In genomic region chrX:168122806-168123588, GRCm38 (mm10) we compare ENCODE assay signal across 9 mouse cellular contexts.
DNase-seq lines count a peak whose midpoint lies in the region; ATAC-seq and TF ChIP-seq lines count a peak whose summit lies in the region.
"Had no signal": no experiment of that assay in that cellular context is flagged by ENCODE, and none has a peak within 500 bp of the region (broad histone marks: within the 10 kb centered on the region; RNA-seq: fewer than 3 reads in every experiment).

No protein-coding gene starts in this region.

- no peak overlapping the region for H3K27ac ChIP-seq in heart, postnatal 0 days (ENCODE audit: low read depth)
- peak overlapping the region; percentile 56 for H3K27ac ChIP-seq in hindbrain, postnatal 0 days
- no peak overlapping the region for H3K27ac ChIP-seq in limb, embryonic 15.5 days
- H3K27ac ChIP-seq in stomach, embryonic 15.5 days: no peak overlapping the region

- no peak for TF ChIP-seq EP300 in heart, postnatal 0 days (IDR thresholded peaks at IDR 0.05; ENCODE audit: low read depth)

- H3K4me3 ChIP-seq in heart, postnatal 0 days (ENCODE audit: low read depth, low read length): peak overlapping the region; percentile 29
- peak overlapping the region; percentile 46 for H3K4me3 ChIP-seq in hindbrain, postnatal 0 days (ENCODE audit: low read length)
- peak overlapping the region; percentile 40 for H3K4me3 ChIP-seq in limb, embryonic 15.5 days
- peak overlapping the region; percentile 40 for H3K4me3 ChIP-seq in stomach, embryonic 15.5 days (replicated peaks)

- 17% methylated on average over 31 of the region's 42 CpGs for WGBS in heart, postnatal 0 days
- WGBS in hindbrain, postnatal 0 days: 24% methylated on average over 35 of the region's 42 CpGs
- 13% methylated on average over 38 of the region's 42 CpGs for WGBS in limb, embryonic 15.5 days
- 12% methylated on average over 35 of the region's 42 CpGs for WGBS in stomach, embryonic 15.5 days

- no peaks in the 10 kb centered on the region for H3K9me3 ChIP-seq in heart, postnatal 0 days (replicated peaks; ENCODE audit: control insufficient read depth, low read length)
- H3K9me3 ChIP-seq in hindbrain, postnatal 0 days (ENCODE audit: low read length): no peaks in the 10 kb centered on the region
- no peaks in the 10 kb centered on the region for H3K9me3 ChIP-seq in limb, embryonic 15.5 days
- H3K9me3 ChIP-seq in stomach, embryonic 15.5 days: no peaks in the 10 kb centered on the region
- H3K9me3 ChIP-seq: G1E had no signal

- peaks cover 15% of the 10 kb centered on the region; the same call in 1 of the 2 replicates for H3K27me3 ChIP-seq in heart, postnatal 0 days (ENCODE audit: control insufficient read depth, insufficient read depth, low read length)
- H3K27me3 ChIP-seq in hindbrain, postnatal 0 days (ENCODE audit: insufficient read depth, low read length): no peaks in the 10 kb centered on the region; the same call in 1 of the 2 replicates
- H3K27me3 ChIP-seq in limb, embryonic 15.5 days: peaks cover 43% of the 10 kb centered on the region
- peaks cover 20% of the 10 kb centered on the region; the same call in 1 of the 2 replicates for H3K27me3 ChIP-seq in stomach, embryonic 15.5 days (replicated peaks)

- H3K9ac ChIP-seq in heart, postnatal 0 days (replicated peaks; ENCODE audit: low read depth, low read length): no peak overlapping the region
- H3K9ac ChIP-seq in hindbrain, postnatal 0 days (replicated peaks; ENCODE audit: low read length): peak overlapping the region; percentile 49
- no peak overlapping the region for H3K9ac ChIP-seq in limb, embryonic 15.5 days
- H3K9ac ChIP-seq in stomach, embryonic 15.5 days: no peak overlapping the region

- DNase-seq in heart, postnatal 0 days (ENCODE audit: low spot score): no peak
- DNase-seq in heart, adult 11 months: no peak
- DNase-seq in adrenal gland, adult 18-20 months (ENCODE audit: low spot score in 2 of 2): peak; percentile 11 to 18
- peak; percentile 32 for DNase-seq in embryo, embryonic 9.5 days (ENCODE audit: extremely low spot score)
- peak; percentile 40 for DNase-seq in hindbrain, postnatal 0 days (ENCODE audit: low spot score)

- no peak for TF ChIP-seq CTCF in heart, postnatal 0 days (IDR thresholded peaks at IDR 0.05; ENCODE audit: low read depth)
- peak; percentile 13; the same call in 1 of the 2 replicates for TF ChIP-seq CTCF in hindbrain, postnatal 0 days (IDR thresholded peaks at IDR 0.05; ENCODE audit: low read depth)

- no peaks in the 10 kb centered on the region for H3K36me3 ChIP-seq in heart, postnatal 0 days (replicated peaks; ENCODE audit: control insufficient read depth, insufficient read depth, low read length)
- no peaks in the 10 kb centered on the region for H3K36me3 ChIP-seq in hindbrain, postnatal 0 days (ENCODE audit: insufficient read depth, low read length)
- H3K36me3 ChIP-seq in limb, embryonic 15.5 days: no peaks in the 10 kb centered on the region
- no peaks in the 10 kb centered on the region for H3K36me3 ChIP-seq in stomach, embryonic 15.5 days
- H3K36me3 ChIP-seq: G1E had no signal

- peak overlapping the region; percentile 56 for H3K4me2 ChIP-seq in heart, postnatal 0 days (ENCODE audit: low read depth, low read length)
- peak overlapping the region; percentile 64 for H3K4me2 ChIP-seq in hindbrain, postnatal 0 days (ENCODE audit: low read depth, low read length)
- peak overlapping the region; percentile 74 for H3K4me2 ChIP-seq in limb, embryonic 15.5 days
- H3K4me2 ChIP-seq in stomach, embryonic 15.5 days: peak overlapping the region; percentile 71

- no peaks in the 10 kb centered on the region for H3K4me1 ChIP-seq in heart, postnatal 0 days (ENCODE audit: control insufficient read depth, insufficient read depth)
- H3K4me1 ChIP-seq in hindbrain, postnatal 0 days (ENCODE audit: insufficient read depth, low read length): no peaks in the 10 kb centered on the region
- no peaks in the 10 kb centered on the region for H3K4me1 ChIP-seq in limb, embryonic 15.5 days
- H3K4me1 ChIP-seq in stomach, embryonic 15.5 days: no peaks in the 10 kb centered on the region

- no peak for ATAC-seq in heart, postnatal 0 days (ENCODE audit: insufficient read depth, low read depth)
- peak; percentile 91 for ATAC-seq in hindbrain, postnatal 0 days
- 0 out of 2 replicates have a peak, but pooled peaks have one; percentile 19 for ATAC-seq in limb, embryonic 15.5 days (ENCODE audit: insufficient number of reproducible peaks, low FRiP score, low TSS enrichment, low read depth)
- ATAC-seq in stomach, embryonic 15.5 days (ENCODE audit: insufficient read depth, low FRiP score, low read depth): 0 out of 2 replicates have a peak, but pooled peaks have one; percentile 35
- ATAC-seq in activated CD4-positive, CD25-positive, alpha-beta regulatory T cell, adult 4 months: no peak

Comparison
In these comparisons a context has a peak if more than half of its experiments do, and no peak if none do; other contexts are left out.
1. ATAC-seq: peak in hindbrain, postnatal 0 days (single experiment), limb, embryonic 15.5 days (single experiment) and stomach, embryonic 15.5 days (single experiment); none in heart, postnatal 0 days (single experiment) and activated CD4-positive, CD25-positive, alpha-beta regulatory T cell, adult 4 months (single experiment).
2. DNase-seq: peak in adrenal gland, adult 18-20 months (2 of 2), embryo, embryonic 9.5 days (single experiment) and hindbrain, postnatal 0 days (single experiment); none in heart, postnatal 0 days (single experiment) and heart, adult 11 months (single experiment).
3. Peak in every context shown above with its lines, with median percentiles within 50 percentile points of each other: H3K4me2 ChIP-seq and H3K4me3 ChIP-seq.